ENCODE assay signal across 8 mouse cellular contexts in genomic region chr2:64043099-64043498, GRCm38 (mm10). TPM values are rescaled to one million over a fixed set of nuclear protein-coding genes. Genes with fewer than 3 reads are reported as not detected.
DNase-seq lines count a peak whose midpoint lies in the region.

No protein-coding gene starts in this region.

- intact Hi-C loops in heart, postnatal 10 days (cut with DNase I), result no loop called here
- intact Hi-C loops in left cerebral cortex, postnatal 4 days (cut with DNase I), result no loop called here

- DNase-seq in cerebellum, adult 9-10 months, result peak; percentile 2
- no peak for DNase-seq in cerebellum, adult 11 months
- peak; percentile 23 for DNase-seq in ovary, adult 18-20 months (ENCODE audit: low spot score)
- DNase-seq in ovary, postnatal 10 days (ENCODE audit: low spot score), result no peak
- DNase-seq in heart, postnatal 10 days, result peak; percentile 40 to 58
- peak; percentile 49 for DNase-seq in left cerebral cortex, postnatal 4 days
- DNase-seq in yolk sac, embryonic 10.5 days (ENCODE audit: low spot score), result no peak
- DNase-seq in neural tube, embryonic 10.5 days (ENCODE audit: extremely low spot score, low spot score), result no peak

RNA-seq across cellular contexts. Expression of gene Fign, which starts 54.7 kb away (rescaled TPM):
- 10 to 100 TPM in 1 of 2 experiments, 1 to 10 TPM in 1; 7.9 to 12.4 TPM for total RNA-seq in heart, postnatal 10 days (2021)
- 1 to 10 TPM; 5.1 to 6.4 TPM for total RNA-seq in left cerebral cortex, postnatal 4 days (2021)

Comparison
In these comparisons a context has a peak if more than half of its experiments do, and no peak if none do; other contexts are left out.
1. DNase-seq: peak in cerebellum, adult 9-10 months (single experiment), ovary, adult 18-20 months (single experiment), heart, postnatal 10 days (2 of 2) and left cerebral cortex, postnatal 4 days (single experiment); none in cerebellum, adult 11 months (single experiment), ovary, postnatal 10 days (single experiment), yolk sac, embryonic 10.5 days (single experiment) and neural tube, embryonic 10.5 days (single experiment).